Mouse (Mus musculus) spleen, embryonic (tissue): ENCODE measurements around the gene Caap1.

Experiments used
- CTCF ChIA-PET: fragments of 350-600 bp; sonication (Branson Sonifier 250); formaldehyde crosslinking; loops from one replicate; lab custom pipeline; 2022; lab: Charles Lee

The Caap1 gene

DNA sequence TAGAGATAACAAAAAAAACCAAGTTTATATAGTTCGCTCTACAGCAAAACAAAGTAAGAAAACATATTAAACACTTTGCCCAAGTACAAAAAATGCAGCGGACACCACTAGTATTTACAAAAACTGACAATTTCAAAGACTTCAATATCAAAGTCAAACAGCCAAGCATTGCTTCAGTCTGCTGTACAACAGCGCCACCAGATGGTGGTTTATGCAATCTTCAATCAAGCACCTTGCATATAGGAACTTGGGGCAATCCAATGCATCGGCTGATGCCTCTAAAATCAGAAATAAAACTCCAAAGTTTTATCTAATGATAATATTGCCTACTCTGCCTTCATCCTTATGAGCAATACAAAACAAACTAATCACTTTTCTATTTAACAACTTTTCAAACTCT is 39.0 kb downstream of the Caap1 start:
- CTCF ChIA-PET = no interaction called here

DNA sequence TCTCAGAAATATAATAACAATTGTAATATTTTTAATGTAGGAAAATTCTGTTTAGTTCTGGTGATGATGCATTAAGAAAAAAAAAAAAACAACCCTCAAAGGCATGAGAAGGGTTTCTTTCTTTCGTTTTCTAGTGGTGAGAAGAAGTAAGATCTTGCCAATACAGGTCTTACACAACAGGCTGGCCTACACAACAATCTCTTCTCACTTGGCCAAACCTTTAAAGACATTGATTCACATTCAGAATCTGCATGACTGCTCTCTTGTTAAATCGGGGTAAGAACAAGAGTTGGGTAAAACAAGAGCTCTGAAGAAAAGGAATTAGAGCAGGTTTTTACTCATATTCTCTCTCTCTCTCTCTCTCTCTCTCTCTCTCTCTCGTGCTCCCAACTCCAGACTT is 41.2 kb downstream of the Caap1 start:
- CTCF ChIA-PET = no interaction called here

GRCm38 (mm10) chr4:94476749-94477399 is 79.7 kb downstream of the Caap1 start:
- CTCF ChIA-PET = no interaction called here

- CTCF ChIA-PET = no interaction called here
These were observed 83.3 kb downstream of the Caap1 start for GRCm38 (mm10) chr4:94473286-94473685.

DNA sequence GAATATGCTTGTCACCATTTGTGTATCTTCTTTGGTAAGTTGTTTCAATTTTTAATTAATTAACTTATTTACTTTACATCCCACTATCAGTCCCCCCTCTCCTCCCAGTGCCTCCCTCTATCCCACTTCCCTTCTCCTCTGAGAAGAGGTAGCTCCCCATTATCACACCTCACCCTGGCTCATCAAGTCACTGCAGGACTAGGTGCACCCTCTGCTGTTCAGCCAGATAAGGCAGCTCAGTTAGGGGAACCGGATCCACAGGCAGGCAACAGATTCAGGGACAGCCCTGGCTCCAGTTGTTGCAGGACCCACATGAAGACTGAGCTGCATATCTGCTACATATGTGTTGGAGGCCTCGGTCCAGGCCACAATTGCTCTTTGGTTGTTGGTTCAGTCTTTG is 97.2 kb downstream of the Caap1 start:
- CTCF ChIA-PET = no interaction called here

DNA sequence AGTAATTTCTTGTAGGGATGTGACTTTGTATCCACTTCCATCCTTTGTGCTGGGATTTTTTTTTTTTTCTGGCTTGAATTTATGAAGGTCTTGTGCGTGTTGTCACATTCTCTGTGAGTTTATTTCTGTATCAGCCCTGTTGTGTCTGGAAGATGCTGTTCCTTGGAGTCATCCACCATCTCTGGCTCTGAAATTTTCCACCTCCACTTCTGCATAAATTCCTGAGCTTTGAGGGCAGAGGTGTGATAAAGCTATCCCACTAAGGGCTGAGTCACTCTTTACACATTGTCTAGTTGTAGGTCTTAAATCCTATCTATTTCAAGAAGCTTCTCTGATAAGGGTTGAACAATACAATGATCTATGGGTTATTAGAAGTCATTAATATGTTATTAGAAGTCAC is 101.7 kb downstream of the Caap1 start:
- CTCF ChIA-PET = no interaction called here
